Mouse (Mus musculus) G1E (cell line): ENCODE measurements around the gene Olig2.

Experiments
- CTCF ChIP-seq: IDR thresholded peaks from 2 replicates; pipeline ENCODE4 v1.5.1; 2012; ENCODE audit warnings: low read depth, low read length, inconsistent platforms, mixed read lengths
- GATA1 ChIP-seq: IDR thresholded peaks from 2 replicates; pipeline ENCODE4 v1.6.1; 2012; ENCODE audit warnings: borderline replicate concordance, low read length, inconsistent platforms, mixed read lengths
- GATA2 ChIP-seq: IDR thresholded peaks from 2 replicates; pipeline ENCODE4 v1.6.1; 2012; ENCODE audit warnings: low read depth, low read length, inconsistent platforms, borderline replicate concordance
- POLR2AphosphoS5 ChIP-seq: IDR thresholded peaks from 2 replicates; pipeline ENCODE4 v1.6.1; 2012; ENCODE audit warnings: low read depth, low read length, inconsistent platforms; ENCODE audit not compliant: insufficient replicate concordance
- TAL1 ChIP-seq: conservative IDR thresholded peaks from 2 replicates; pipeline ENCODE4 v1.6.1; 2012; ENCODE audit warnings: low read depth, low read length, inconsistent platforms, mixed read lengths

DNA sequence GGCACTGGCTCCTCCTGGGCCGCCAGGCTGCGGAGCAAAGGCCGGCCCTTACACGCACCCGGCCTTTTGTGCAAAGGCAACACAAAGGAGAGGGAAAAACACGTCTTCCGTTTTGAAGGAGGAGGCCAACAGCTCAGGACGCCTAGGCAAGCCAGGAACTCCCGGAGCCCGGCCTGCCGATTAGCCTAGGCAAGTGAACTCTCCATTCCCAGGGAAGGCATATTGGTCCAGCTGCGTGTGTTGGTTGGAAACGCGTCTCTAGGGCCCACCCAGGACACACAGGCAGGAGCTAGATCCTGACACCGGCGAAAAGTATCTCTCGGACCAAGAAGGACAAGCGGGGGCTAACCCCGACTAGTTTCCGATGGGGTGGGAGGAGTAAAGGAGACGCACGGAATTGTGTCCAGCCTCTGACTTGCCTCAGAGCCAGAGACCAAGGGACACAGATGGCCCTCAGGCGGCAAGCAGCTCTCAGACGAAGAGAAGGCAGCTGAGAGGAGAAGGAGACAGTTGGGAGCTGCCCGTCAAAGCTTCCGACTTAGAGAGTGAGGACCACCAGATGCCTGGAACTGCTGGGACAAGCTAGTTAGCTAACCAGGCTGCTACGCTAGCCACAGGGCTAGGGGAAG, 2.5 kb upstream of the Olig2 start:
- TF ChIP-seq CTCF (no peak), GATA1 (no peak), TAL1 (no peak), POLR2AphosphoS5 (no peak), GATA2 (no peak)
